Mouse (Mus musculus): ENCODE measurements around the gene Nlgn1.

The Nlgn1 gene

DNA sequence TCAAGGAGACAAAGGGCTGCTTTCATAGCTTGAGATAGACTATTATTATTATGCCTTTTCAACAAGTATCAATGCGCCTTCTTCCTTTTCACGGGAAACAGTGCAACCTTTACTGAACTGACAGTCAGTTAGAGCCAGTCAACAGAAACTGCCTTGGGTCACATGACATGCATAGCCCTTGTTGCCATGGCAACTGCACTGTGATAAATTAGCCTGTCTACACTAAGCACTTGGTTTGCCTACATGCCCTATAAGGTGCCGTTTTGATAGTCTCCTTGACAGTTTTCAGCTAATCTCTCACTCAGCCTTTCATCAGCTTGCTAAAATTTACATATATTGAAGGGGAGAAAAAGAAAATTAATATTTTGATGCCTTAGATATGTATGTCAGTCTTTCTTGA lies 524.7 kb downstream of the Nlgn1 start:
- no peak for DNase-seq (ENCODE audit: low read depth)

DNA sequence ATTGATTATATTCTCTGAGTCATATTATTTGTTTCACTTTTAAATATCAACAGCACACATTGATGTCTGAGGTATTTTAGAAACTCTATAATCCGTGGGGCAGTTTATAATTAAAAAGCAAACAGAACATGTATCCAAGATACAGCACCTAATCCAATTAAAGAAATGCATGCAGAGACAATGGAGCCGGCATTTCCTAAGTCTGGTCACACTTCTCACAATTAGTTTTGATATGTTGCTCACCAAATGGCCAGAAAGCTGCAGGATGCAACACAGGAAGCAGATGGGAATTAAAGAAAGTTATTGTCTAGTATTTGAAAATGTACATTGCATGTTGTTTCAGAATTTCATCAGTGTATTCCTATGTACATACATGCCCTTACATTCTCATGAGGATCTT lies 550.6 kb downstream of the Nlgn1 start:
- DNase-seq (ENCODE audit: low read depth): no peak

DNA sequence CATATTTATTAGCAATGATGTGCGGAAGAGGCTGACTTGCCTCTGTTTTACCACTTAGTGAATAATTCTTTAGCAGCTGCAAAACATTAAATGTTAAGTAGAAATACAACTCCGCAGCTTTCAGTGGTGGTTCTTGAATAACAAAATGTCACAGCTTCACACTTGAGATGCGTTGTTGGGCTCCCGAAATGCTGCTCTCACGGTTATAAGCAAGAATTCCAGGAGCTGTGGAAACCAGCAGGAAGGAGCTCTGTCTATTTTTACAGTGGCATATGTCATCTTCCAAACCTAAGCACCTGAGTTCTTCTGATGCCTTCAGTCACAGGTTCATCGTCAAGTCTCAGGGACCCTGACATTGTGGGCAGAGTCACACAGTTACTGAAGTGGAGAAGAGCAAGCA lies 556.8 kb downstream of the Nlgn1 start:
- no peak for DNase-seq (ENCODE audit: low read depth)

DNA sequence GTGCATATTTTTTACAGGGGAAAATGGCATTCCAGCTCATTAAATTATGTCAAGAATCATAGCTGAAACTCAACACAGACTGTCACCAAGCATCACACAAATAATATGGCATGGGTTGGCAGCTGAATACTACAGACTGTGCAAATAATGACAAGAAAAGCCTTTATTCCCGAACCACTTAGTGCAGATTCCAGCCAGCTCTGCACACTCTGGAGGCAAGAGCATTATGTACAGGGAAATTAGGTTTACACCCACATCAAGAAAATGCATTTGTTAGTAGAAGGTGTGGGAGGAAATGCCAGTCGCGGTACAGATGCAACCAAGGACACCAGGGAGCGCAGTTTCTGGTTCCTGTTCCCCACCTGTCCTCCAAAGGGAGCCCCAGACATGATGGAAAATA lies 558.4 kb downstream of the Nlgn1 start:
- DNase-seq (ENCODE audit: low read depth): no peak

DNA sequence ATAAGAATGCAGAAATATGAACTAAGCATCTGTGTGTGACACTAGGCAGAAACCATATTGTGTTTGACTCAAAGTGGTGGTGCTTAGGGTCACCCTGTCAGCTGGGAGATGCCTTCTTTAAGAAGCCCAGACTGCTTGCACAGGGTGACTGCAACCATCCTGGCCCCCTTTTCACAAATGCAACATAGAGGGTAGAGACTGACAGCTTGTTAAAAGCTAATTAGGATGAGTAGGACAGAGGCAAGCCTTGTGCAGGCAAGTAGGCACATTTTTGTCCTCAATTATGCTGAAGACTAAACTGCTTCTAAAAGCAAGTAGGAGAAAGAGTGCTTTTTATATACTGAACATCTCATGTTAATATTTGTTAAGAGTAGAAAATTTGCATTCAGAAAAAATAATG lies 558.8 kb downstream of the Nlgn1 start:
- no peak for DNase-seq (ENCODE audit: low read depth)

DNA sequence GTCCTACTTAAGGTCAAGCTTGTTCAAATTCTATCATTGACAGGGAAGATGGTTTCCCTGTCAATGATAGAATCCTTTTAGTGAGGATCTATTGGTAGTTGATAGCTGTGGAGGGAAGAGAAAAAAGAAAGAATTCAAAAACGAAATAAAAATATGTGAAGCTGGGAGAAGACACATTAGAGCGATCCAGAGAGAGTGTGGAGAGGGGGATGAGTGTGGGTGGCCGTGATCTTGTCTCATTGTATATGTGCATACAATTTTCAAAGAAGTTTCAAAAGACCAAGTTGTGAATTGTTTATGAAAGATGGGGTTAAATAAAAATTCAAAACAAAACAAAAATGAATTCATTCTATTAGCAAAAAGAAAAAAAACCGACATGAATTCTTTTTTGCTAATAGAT lies 568.6 kb downstream of the Nlgn1 start:
- no peak for DNase-seq (ENCODE audit: low read depth)

DNA sequence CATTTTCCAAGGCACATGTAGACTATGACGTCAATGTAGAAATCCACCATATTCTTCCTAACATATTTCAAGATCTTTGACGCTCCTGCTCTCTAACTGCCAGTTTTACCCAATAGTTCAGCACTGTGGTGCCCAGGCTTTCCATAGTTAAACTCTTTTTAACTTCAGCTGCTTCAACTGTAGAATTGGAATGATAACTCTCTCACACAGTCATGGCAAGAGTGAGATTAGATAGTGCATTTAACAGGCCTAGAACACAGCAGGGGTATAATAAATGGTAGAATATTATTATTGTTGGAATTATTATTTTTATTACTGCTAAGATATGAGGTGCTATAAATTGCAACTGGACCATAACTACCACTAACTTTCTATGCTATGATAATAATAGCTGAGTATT lies 574.4 kb downstream of the Nlgn1 start:
- DNase-seq (ENCODE audit: low read depth): no peak

DNA sequence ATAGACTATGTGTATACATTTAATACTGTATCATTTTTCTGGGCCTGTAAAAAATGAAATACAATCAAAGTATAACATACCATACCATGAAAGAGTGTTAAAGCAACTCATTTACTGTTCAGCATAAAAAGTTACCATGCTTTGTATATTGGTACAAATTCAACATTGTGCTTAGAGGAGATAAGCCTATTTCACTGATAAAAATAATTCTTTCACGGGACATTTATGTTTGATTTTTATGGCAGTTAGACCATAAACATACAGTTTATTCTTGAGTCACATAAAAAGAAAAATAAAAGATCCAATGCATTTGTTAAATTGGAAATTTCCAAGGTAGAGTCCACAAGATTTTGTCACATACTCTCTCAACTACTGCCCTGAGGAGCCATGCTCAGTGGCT lies 608.1 kb downstream of the Nlgn1 start:
- DNase-seq (ENCODE audit: low read depth): no peak

DNA sequence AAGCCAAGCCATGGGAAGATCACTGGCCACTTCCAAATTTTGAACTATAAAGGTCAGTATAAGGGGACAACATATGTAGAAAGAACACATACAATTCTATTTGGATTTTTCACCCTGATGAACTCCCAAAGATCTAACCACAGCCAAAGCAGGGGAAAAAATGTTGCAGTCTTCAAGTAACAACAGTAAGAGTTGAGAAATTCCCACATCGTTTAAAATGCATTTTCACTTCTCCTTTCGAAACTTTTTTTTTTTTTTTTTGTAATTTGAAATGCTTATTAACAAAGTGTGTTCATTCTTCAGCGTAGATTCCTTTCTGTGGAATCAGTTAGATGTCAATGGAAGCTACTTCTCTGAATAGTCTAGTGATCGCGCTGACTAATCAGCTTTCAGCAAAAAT lies 610.8 kb downstream of the Nlgn1 start:
- no peak for DNase-seq (ENCODE audit: low read depth)

DNA sequence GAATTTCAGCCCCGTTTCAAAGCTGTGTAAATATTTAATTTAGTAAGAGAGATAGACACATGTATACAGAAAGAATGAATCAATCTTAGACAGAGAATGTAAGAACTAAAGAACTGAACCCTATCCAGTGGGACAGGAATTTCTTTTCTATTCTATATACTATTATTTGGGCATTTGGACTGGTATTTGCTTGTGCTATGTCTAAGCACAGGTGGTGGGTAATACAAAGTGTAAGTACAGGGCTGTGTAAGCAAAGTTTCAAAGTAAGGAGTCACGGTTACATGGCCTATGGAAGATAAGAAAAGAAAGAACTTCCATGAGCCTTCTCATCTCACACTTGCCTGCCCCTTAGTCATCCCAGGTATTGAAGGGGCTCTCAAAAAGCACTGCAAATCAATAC lies 624.9 kb downstream of the Nlgn1 start:
- no peak for DNase-seq (ENCODE audit: low read depth)

DNA sequence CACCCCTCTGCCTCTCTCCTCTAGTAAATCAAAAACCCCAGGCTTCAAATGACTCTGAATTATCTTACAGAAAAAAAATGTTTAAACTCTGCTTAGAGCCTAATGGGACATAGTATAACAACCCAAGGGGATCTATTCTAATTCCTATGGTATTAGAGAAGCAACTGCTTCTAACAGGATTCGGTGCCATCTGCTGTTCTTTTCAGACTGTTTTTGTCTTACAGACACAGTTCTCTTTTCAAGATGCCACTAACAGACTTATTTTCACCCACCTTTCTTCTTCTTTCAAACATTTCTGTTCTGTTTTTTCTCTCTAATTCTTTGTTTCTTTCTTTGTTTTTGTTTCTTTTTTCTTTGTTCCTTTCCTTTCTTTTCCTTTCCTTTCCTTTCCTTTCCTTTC lies 635.0 kb downstream of the Nlgn1 start:
- DNase-seq (ENCODE audit: low read depth): no peak

DNA sequence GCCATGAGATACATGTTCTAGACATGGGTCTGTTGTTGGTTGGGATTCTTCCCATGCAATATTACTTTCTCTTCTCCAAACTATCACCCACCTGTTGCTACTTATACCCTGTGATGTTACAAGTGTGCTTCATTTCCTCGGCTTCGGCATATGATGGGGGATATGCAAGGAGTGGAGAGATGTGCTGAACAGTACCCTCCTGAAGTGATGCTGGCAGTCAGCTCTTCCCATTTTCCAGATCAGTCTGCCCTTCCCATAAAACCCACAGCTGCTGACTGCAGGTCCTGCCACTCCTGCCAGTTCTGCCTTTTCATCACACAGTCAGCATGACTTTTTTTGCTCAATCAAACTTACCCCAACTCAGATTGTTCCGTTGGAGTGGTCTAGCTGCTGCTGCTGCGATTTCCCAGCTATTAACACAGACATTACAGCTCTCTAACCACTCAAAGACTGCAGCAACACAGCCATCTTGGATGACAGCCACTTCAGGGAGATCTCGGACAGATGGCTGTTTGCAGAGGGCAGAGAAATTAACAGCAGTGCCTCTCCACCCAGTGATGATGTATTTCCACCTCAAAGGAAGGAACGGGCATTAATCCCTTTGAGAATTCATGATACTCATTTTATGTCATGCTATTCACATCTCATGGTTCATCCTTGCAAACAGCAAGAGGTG lies 643.3 kb downstream of the Nlgn1 start:
- no peak for DNase-seq (ENCODE audit: low read depth)

DNA sequence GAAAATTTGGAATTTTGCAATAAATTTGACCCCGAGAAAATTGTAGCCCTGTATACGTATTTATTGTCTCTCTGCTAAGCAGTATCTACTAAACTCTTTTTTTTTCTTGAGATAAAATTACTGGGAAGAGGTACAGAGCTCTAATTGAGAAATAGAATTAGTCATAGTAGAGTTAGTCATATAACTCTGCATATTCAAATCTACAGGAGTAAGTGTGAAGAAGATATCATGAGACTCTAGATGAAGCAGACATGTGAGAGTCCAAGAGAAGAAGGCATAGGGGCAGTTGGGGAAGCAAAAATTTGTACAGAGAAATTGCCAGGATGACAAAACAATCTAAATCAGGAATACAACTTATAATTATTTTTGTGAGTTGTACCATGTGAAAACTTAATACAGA lies 648.6 kb downstream of the Nlgn1 start:
- DNase-seq (ENCODE audit: low read depth): no peak

DNA sequence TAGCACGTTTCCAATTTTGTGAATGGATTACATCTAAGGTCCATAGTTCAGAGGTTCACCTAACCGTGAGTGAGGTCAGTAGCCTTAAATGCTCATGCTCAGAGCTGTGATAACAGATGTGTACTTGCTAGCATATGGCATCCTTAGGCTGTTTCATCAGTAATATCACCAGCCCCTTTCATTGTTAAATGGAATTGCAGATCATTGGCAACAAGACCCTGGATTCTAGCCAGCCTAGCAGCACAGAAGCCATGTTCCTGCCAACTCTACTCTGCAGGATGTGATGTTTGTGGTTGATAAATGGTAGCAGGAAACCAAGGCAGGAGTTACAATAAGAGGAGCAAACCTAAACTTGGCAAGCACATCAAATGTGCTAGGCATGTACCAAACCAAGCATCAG lies 652.9 kb downstream of the Nlgn1 start:
- no peak for DNase-seq (ENCODE audit: low read depth)

DNA sequence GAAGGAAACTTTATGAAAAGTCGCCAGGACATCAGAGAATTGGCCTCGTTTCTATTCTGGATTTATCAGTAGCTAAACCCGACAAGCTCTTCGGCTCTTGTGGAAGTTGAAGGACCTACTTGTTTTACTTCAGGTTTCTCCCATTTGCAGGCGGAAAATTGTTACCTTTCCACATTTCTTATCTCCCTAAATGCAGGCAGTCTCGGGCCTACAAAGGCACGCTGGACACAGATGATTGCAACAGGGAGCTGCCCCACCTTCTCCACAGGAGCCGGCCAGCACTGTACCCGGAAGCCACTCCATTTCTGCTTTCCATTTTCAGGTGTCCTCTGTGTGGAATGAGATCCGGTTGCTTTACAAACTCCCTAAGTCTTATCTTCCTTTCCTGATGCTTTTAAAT lies 656.4 kb downstream of the Nlgn1 start:
- no peak for DNase-seq (ENCODE audit: low read depth)

DNA sequence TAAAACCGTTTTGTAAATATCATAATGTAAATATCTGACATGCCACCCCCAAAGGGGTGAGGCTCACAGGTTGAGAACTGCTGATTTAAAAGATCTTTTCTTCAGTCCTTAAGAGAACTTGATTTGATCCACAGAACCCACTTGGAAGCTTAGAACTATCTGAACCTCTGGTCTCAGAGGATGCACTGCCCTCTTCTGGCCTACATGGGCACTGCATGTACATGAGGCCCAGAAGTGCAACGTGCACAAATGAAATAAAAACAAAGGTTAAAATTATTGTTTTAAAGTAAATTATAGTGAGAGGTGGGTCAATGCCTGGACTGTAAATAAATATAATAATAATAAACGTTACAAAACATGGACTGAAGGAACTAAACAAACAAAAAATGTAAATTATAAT lies 657.2 kb downstream of the Nlgn1 start:
- DNase-seq (ENCODE audit: low read depth): no peak

DNA sequence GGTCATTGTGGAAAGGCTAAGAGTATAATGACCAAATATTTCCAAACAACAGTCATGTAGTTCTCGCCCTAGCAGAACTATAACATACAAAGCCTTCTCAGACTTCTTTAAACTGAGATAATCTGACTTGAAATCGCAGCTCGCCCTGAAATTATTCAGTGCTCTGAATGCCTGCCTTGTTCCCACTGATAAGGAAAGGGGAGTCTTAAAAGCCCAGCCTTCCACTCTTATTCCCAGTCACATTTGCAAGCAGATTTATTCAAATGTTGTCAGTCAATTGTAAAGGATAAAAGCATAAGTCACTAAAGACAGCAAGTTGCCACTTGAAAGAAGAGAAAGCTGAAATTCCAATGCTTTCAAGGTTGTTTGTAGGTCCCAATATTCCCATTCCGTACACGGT lies 658.9 kb downstream of the Nlgn1 start:
- DNase-seq (ENCODE audit: low read depth): no peak

DNA sequence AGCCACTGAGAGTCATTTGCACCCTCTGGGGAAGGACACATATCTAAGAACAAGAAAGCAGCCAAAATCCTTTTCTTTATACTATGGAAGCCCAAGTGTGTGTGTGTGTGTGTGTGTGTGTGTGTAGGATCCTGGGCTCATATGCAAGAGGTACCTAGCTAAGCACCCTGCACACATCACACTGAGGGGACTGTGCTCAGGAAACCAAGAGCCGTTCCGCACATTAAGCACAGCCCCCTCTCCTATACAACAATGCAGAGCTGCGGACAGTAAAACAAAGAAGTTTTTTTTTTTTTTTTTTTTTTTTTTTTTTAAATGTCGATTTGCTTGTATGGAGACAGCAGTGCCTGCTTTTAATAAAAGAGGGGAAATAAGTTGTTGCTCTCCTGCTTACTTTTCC lies 659.5 kb downstream of the Nlgn1 start:
- DNase-seq (ENCODE audit: low read depth): no peak

DNA sequence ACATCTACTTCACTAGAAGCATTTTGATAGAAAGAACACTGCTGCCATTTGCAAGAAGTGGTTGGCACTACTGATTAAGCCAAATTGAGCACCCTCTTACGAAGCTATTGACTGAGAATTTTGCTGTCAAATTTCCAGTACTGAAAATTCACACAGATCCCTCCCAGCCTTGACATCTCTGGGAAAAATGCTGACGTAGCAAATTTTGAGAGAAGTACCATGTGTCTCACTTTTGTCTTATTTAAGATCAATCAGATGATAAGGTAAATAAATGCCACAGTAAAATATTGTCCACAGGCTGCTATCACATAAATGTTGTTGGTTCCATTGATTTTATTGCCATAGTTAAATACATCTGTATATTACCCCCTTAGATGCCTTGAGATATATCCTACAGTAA lies 668.8 kb downstream of the Nlgn1 start:
- DNase-seq (ENCODE audit: low read depth): no peak

DNA sequence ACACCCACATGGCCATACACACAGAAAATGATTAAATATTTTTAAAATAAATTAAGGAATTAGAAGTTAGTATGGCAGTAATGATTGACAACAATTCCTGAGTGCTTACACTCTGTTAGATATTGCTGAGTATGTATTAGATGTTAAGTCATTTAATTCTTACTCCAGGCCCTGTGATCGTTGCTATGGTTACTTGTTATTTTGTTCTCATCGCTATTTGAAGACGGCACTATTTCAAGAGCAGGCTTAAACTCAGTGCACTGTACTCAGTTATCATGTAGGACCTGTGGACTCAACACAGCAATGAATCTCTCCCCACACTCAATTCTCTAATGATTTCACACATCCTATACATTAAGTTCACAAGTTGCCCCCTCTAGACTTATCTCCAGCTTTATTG lies 672.0 kb downstream of the Nlgn1 start:
- DNase-seq (ENCODE audit: low read depth): no peak

DNA sequence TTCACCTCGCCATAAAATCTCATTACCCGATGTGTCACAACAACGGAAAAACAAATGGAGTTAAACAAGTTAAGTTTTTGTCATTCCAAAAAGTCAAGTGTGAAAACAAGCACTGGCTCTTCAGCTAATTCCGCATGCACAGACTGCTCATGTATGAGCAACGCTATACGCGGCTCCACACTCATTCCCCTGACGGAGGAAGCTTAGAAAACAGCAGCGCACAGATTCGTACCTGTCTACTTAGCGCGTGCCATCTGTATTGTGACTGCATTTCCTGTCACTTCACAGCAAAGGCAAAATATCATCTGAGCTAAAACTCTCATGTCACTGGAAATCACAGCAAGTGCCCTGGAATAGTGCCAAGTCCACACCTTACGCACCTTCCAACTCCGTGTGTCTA lies 674.3 kb downstream of the Nlgn1 start:
- DNase-seq (ENCODE audit: low read depth): no peak

DNA sequence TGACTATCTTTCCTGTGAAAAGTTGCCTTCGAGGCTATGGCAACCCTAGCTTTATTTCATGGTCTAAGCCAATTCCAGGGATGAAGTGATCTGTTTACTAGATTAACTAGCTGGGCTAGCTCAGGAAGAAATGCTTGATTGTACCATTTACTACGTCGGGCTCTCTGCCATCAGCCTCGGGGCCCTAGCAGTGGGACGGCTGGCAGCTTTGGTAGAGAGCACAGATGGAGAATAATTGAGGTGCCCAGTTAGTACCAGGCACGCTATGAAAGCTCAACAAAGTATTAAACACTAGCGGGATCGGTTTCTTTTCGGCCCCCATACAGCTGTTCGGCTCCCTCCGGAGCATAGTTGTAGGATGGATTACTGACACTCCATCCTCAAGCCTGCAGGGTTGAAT lies 675.2 kb downstream of the Nlgn1 start:
- no peak for DNase-seq (ENCODE audit: low read depth)

DNA sequence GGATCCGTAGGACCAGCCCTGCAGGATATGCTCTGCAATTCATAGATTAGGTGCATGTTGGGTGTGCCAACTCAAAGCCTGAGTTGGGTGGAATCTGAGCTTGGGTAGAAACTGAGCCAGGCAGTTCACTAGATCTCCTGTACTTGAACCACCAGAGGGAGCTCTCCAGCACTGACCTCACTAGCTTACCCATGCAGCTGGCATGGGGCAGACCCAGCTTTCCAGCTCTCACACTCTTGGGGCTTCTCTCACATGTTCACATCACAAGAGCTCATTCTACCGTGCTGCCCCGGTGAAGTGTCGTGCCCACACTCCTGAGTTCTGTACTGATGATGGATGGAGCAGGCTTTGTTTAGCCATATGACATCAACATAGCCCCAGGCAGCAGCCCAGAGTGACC lies 679.2 kb downstream of the Nlgn1 start:
- DNase-seq (ENCODE audit: low read depth): no peak

DNA sequence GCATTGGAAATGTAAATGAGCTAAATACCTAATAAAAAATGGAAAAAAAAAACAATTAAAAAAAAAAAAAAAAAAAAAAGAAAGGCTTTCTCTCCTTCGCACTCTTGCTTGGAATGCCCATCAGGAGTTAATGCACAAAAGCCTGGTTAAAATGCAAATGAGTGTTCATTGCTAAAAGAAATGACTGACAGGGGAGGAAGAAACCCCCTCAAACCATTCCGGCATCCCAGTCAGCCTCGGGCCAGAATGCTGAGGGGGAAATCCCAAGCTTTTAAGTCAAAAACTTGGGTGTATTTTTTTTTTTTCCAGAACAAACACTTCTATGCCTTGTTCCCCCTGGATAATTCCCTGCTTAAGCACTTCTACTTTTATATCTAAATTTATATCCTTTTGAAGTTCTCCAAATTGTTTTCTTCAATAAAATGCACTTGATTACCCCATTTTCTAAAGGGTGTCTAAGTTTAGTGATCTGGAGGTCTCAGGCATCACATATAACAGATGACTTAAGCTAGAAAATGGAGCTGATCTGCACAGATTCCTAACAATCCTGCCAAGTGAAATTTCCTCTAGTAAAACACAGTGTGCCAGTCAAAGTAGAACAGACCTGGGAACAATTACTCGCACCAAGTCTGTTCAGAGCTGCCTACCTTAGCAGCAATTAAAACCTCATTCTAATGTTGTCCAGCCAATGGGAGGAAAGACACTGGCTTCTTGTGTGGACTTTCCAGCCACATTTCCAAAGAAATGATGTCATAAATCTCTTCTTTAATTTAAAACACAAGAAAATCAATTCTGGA lies 686.2 kb downstream of the Nlgn1 start:
- no peak for DNase-seq (ENCODE audit: low read depth)
